Mouse (Mus musculus) embryonic facial prominence, embryonic 13.5 days (tissue): ENCODE data around the gene Casz1. TPM values are rescaled to one million over a fixed set of nuclear protein-coding genes. Genes with fewer than 3 reads are reported as not detected.

Experiments
- ATAC-seq: fragments of 200-750 bp; cut with Nextera tagmentation; 2 replicates; pipeline ENCODE4 v1.8.0; 2017; ENCODE audit warnings: low read depth; ENCODE audit not compliant: insufficient number of reproducible peaks, insufficient read depth, low FRiP score, low TSS enrichment
- H3K27ac ChIP-seq: fragments of 300-500 bp; sonication (generic); 2 replicates; pipeline ENCODE4 v1.5.1; 2015; ENCODE audit warnings: moderate library complexity, mild to moderate bottlenecking, inconsistent platforms
- H3K27me3 ChIP-seq: fragments of 300-500 bp; sonication (generic); 2 replicates; pipeline ENCODE4 v1.6.1; 2015; ENCODE audit warnings: mild to moderate bottlenecking, inconsistent platforms
- H3K36me3 ChIP-seq: fragments of 300-500 bp; sonication (generic); 2 replicates; pipeline ENCODE4 v1.6.1; 2015; ENCODE audit warnings: mild to moderate bottlenecking, inconsistent platforms
- H3K4me1 ChIP-seq: fragments of 300-500 bp; sonication (generic); 2 replicates; pipeline ENCODE4 v1.6.1; 2015; ENCODE audit warnings: inconsistent platforms
- H3K4me2 ChIP-seq: fragments of 300-500 bp; sonication (generic); 2 replicates; pipeline ENCODE4 v1.6.1; 2015; ENCODE audit warnings: moderate library complexity, mild to moderate bottlenecking, inconsistent platforms
- H3K4me3 ChIP-seq: fragments of 300-500 bp; sonication (generic); 2 replicates; pipeline ENCODE4 v1.5.1; 2015; ENCODE audit warnings: mild to moderate bottlenecking, inconsistent platforms
- H3K9ac ChIP-seq: fragments of 300-500 bp; sonication (generic); 2 replicates; pipeline ENCODE4 v1.6.1; 2015; ENCODE audit warnings: mild to moderate bottlenecking, inconsistent platforms
- H3K9me3 ChIP-seq: fragments of 300-500 bp; sonication (generic); 2 replicates; pipeline ENCODE4 v1.6.1; 2016; ENCODE audit warnings: inconsistent platforms
- WGBS: fragments of 180-500 bp; shearing (Covaris S2); methylation state at CpG from one replicate; pipeline ENCODE4 v1.1.7; 2015; ENCODE audit warnings: mixed read lengths; 5-methylcytosine and 5-hydroxymethylcytosine counted together
- polyA plus RNA-seq: library from polyadenylated mRNA; unstranded; fragments of >200 nt; fragmentation: Nextera tagmentation; extraction: Ambion mirVana; gene quantifications from 2 replicates; pipeline ENCODE4 v1.2.1, GENCODE M21; 2015

Gene Casz1
- polyA plus RNA-seq, 1 experiment from 2014 or later, result 4.2 TPM

DNA sequence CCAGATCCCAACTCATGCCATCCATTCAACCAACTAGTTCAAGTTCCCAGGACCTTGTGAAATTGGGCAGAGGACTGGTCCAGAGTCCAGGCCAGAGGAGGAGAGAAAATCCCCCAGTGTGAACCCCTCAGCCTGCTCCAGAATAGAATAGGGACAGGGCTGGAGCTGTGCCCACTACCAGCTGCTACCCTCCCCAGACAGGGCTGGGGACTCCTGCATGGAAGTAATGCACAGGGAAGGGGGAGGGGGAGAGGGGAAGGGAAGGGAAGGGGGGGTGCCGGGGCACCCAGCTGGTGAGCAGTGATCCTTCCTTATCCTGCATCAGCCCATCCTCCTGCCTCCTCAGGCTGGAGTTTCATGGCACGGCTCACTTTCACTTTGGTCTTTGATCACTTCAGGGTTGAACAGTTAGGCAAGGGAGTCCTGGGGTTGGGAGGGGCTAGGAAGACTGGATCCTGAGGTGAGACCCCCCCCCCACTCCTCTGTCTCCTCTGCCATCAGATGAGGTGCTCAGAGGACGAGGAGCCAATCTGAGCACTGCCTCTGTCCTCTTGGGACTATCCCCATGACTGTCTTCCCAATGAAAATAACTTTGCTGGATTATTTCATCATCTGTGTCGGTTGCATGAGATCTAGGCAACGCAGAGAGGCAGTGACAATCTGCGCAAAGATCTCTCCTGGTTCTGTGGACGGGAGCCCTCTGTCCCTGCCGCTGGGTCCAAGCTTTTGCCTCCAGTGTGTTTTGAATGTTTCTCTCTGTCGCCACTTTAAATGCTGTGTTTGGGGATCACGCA lies 28.6 kb upstream of the Casz1 start:
- peaks cover 20% of the 10 kb centered on the region for H3K4me1 ChIP-seq
- H3K4me2 ChIP-seq, result no peak overlapping the region
- 51% methylated on average over 10 of the region's 10 CpGs for WGBS
- no peak for ATAC-seq
- no peaks in the 10 kb centered on the region for H3K9me3 ChIP-seq
- H3K9ac ChIP-seq, result no peak overlapping the region
- H3K27me3 ChIP-seq, result peaks cover 65% of the 10 kb centered on the region
- no peak overlapping the region for H3K4me3 ChIP-seq
- H3K36me3 ChIP-seq, result no peaks in the 10 kb centered on the region
- no peak overlapping the region for H3K27ac ChIP-seq

DNA sequence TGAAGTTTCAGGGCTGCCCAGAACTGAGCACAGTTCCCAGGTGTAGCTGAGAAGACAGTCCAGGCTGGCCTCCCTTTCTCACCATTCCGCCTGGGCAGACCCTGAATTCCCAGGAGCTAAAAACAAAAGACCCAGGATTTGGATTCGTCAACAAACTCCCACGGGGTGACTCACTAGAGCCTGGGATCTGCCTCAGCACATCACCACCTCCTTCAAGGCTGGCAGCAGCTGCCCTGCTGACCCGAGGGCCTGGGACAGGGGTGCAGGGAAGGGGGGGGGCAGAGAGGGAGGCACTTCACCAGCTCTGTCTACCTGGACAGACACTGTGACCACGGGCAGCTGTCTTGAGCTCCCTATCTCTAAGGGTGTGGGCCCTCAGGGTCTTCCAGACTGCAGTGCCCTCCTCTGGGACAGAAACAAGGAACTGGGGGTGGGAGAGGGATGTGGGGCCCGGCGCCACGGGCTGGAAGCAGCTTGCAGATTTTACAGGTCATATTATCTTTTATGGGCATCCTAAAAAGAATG lies 24.1 kb upstream of the Casz1 start:
- Histone ChIP-seq H3K4me3 (no peak overlapping the region), H3K27me3 (peaks cover 24% of the 10 kb centered on the region), H3K4me2 (no peak overlapping the region), H3K36me3 (no peaks in the 10 kb centered on the region), H3K27ac (no peak overlapping the region), H3K4me1 (peaks cover 10% of the 10 kb centered on the region; the same call in 1 of the 2 replicates), H3K9ac (no peak overlapping the region), H3K9me3 (no peaks in the 10 kb centered on the region)
- 38% methylated on average over 8 of the region's 8 CpGs for WGBS
- no peak for ATAC-seq

DNA sequence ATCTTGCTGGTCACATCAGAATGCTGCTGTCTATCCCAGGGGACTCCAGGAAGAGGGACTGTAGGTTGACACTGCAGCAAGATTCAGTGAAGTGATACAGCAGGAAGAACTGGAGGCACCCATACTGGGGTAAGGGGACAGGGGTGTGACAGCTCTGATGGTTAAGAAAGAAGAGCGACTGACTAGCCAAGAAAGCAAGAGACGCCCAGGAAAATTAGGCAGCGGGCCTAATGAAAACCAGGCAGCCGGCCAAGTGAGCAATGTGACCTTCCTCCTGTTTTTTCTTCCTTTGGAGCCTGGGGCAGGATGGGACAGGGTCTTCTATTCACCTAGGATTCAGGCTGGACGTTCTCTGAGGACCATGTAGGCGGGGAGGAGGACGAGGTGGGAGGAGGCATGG lies 22.7 kb upstream of the Casz1 start:
- H3K9ac ChIP-seq, result no peak overlapping the region
- H3K4me2 ChIP-seq, result no peak overlapping the region
- peaks cover 6% of the 10 kb centered on the region for H3K4me1 ChIP-seq
- peaks cover 20% of the 10 kb centered on the region for H3K27me3 ChIP-seq
- H3K27ac ChIP-seq, result no peak overlapping the region
- WGBS, result 49% methylated on average over 7 of the region's 7 CpGs
- H3K4me3 ChIP-seq, result no peak overlapping the region
- H3K9me3 ChIP-seq, result no peaks in the 10 kb centered on the region
- no peak for ATAC-seq
- H3K36me3 ChIP-seq, result no peaks in the 10 kb centered on the region

DNA sequence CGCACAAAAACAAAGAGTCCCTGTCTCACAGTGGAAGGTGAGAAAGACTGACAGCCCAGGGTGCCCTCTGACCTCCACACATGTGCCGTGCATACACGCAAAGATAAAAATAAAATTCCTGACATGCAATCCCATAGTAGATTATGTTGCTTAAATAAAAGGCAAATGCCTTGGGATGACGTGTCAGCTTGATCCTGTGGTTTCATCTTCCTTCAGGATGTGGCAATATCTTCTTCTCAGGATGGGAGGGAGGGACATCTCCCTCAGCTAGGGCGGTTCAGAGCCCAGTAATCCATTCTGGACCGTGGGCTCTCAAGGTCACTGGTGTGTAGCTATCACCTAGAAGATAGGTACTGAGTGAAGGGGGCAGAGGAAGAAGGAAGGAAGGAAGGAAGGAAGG lies 21.3 kb upstream of the Casz1 start:
- peaks cover 6% of the 10 kb centered on the region for H3K4me1 ChIP-seq
- H3K27ac ChIP-seq, result no peak overlapping the region
- H3K36me3 ChIP-seq, result no peaks in the 10 kb centered on the region
- no peak for ATAC-seq
- H3K4me2 ChIP-seq, result no peak overlapping the region
- 73% methylated on average over 6 of the region's 6 CpGs for WGBS
- H3K27me3 ChIP-seq, result peaks cover 27% of the 10 kb centered on the region
- H3K4me3 ChIP-seq, result no peak overlapping the region
- H3K9me3 ChIP-seq, result no peaks in the 10 kb centered on the region
- H3K9ac ChIP-seq, result no peak overlapping the region

DNA sequence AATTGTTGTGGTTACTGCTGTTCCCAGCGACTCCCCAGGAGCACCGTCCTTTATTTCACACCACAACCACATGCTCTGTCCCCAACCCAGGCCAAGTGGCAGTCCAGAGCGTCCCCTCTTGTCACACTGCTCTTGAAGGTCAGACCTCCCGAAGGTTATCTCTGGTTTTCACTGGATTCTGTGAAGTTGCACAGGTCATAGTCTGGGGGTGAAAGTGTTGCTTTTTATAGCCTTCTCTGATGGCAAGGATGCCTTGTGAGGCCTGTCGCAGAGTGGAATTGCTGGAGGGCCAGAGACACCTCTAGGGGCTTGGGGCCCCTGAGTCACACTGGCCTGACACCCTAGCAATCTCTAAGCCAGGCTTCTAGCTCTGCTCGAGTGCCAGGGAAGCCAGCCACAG lies 20.5 kb upstream of the Casz1 start:
- Histone ChIP-seq H3K27ac (no peak overlapping the region), H3K9ac (no peak overlapping the region), H3K4me2 (no peak overlapping the region), H3K36me3 (no peaks in the 10 kb centered on the region), H3K4me1 (peaks cover 6% of the 10 kb centered on the region), H3K9me3 (no peaks in the 10 kb centered on the region), H3K4me3 (no peak overlapping the region), H3K27me3 (peaks cover 24% of the 10 kb centered on the region)
- ATAC-seq, result no peak
- 75% methylated on average over 6 of the region's 6 CpGs for WGBS

DNA sequence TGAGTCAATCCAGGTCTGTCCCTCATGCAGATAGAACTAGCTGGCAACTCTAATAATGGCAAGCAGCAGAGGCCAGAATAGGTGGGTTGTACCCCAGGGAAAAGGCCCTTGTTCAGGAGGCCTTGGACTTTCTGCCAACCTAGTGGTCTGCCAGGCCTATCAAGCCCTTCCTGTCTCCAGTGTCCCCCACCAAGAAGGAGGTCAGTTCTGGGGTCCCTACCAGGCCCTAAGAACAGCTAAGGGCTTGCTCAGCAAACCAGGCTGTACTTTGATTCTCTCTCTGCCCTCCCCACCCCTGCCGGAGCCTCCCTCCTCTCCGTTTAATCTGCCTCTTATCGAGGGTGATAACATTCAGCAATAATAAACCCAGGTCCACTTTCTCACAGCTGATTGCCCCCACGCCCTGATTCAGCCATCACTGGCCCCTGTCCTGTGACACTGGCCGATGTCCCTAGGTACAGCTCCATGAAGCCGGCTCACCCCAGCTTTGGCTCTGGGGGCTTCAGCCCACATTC lies 19.1 kb upstream of the Casz1 start:
- 85% methylated on average over 6 of the region's 6 CpGs for WGBS
- Histone ChIP-seq H3K4me3 (no peak overlapping the region), H3K4me2 (no peak overlapping the region), H3K4me1 (peaks cover 6% of the 10 kb centered on the region), H3K27me3 (peaks cover 33% of the 10 kb centered on the region), H3K27ac (no peak overlapping the region), H3K36me3 (no peaks in the 10 kb centered on the region), H3K9ac (no peak overlapping the region), H3K9me3 (no peaks in the 10 kb centered on the region)
- no peak for ATAC-seq

DNA sequence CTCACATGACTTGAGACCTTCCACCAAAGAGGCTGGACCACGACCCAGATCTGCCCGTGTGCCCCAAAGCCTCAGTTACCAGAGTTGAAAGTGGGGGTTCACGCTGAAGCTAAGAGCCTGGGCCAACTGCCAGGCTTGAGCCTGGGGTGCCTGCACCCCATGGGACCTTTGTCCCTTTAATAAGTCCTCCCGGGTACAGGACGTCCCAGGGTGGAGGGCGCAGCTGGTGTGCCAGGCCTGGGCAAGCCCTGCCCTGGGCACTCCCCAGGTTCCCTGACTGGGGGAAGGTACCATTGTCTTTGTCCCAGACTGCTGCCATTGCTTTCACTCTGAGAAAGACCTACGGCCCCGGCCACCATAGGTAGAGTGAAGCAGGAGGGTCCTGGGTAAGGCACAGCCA lies 18.2 kb upstream of the Casz1 start:
- Histone ChIP-seq H3K9ac (no peak overlapping the region), H3K27ac (no peak overlapping the region), H3K36me3 (no peaks in the 10 kb centered on the region), H3K4me2 (no peak overlapping the region; the same call in 1 of the 2 replicates), H3K4me1 (peaks cover 6% of the 10 kb centered on the region; the same call in 1 of the 2 replicates), H3K4me3 (no peak overlapping the region), H3K27me3 (peaks cover 40% of the 10 kb centered on the region), H3K9me3 (no peaks in the 10 kb centered on the region)
- ATAC-seq, result no peak
- WGBS, result 68% methylated on average over 8 of the region's 8 CpGs

DNA sequence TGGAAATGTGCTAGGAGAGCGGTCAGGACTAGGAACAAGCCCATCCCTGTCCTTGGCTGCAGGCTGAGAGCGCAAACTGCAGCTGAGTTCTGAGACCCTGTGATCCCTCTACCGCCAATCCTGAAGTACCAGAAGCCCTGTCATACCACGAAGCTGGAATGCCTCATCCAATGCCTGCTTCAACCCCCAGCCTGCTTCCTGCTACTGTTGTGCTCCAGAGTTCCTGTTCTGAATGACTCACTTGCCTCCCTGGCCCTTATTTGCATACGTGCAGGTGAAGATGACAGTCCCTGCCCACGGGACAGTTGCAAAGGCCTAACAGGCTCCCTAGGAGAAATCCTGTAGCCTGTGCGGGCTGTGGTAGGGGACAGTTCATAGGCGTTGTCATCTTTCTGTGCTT lies 13.3 kb upstream of the Casz1 start:
- Histone ChIP-seq H3K9ac (no peak overlapping the region), H3K4me2 (no peak overlapping the region), H3K4me3 (no peak overlapping the region), H3K36me3 (no peaks in the 10 kb centered on the region), H3K4me1 (peaks cover 2% of the 10 kb centered on the region; the same call in 1 of the 2 replicates), H3K27ac (no peak overlapping the region), H3K9me3 (no peaks in the 10 kb centered on the region), H3K27me3 (peaks cover 66% of the 10 kb centered on the region)
- ATAC-seq, result no peak
- WGBS, result 74% methylated on average over 8 of the region's 8 CpGs

DNA sequence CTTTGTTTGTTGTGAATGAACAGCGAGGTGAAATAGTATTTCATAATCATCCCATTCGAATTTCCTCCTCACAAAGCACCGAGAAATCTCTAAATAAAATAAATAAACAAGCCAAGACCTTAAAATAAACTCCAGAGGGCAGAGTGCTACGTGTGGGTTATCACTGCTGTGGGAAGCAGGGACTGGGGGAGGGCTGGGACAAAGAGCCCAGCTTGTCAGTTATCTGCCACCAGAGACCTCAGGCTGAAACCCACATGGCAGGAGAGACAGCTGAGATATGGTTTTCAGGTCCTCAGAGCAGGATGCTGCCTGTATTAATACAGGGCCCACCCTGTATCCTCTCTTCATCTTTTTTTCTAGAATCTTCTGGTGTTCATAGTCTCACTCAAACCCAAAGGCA lies 9.2 kb upstream of the Casz1 start:
- no peak overlapping the region for H3K9ac ChIP-seq
- H3K4me1 ChIP-seq, result peaks cover 3% of the 10 kb centered on the region; the same call in 1 of the 2 replicates
- H3K4me3 ChIP-seq, result no peak overlapping the region
- H3K4me2 ChIP-seq, result no peak overlapping the region
- H3K9me3 ChIP-seq, result no peaks in the 10 kb centered on the region
- H3K27me3 ChIP-seq, result peaks cover 63% of the 10 kb centered on the region
- ATAC-seq, result no peak
- WGBS, result 50% methylated on average over 4 of the region's 4 CpGs
- no peak overlapping the region for H3K27ac ChIP-seq
- H3K36me3 ChIP-seq, result no peaks in the 10 kb centered on the region

DNA sequence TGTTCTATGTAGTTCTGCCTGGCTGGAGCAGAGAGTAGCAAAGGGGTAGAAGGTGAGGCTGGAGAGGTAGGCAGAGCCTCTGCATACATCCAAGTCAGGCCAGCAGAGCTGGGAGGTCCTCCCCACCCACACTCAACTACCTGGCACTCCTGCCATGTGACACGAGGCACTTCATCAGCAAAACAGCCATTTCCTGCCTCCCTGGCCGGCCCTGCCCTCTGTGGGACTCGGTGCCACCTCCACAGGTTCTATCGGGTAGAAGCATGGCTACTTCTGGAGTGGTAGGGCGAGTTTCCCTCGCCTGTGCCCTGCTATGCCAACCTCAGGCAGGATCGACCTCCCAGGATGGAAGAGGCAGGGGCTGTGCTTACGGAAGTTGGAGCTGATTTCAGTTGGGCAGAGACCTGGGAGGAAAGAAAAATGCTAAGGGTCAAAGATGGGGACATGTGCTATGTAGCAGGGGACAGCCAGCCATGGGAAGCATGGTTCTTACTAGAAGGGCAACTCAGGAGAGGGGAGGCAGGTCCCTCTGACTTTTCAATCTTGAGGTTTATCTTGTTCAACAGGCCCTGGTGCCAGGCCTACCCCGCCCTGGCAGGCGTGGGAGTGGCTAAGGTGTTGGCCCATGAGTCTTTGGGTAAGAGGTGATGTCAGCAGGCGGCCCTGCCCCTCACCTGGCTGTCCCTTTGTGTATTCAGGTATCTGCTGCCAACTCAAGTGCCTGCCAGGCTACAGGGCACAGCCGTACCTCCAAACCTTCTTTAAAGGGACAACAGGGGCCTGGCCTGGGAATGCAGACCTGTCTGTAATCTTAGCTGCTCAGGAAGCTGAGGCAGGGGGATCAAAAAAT lies 6.5 kb upstream of the Casz1 start:
- H3K4me3 ChIP-seq, result no peak overlapping the region
- no peak overlapping the region for H3K9ac ChIP-seq
- no peak overlapping the region for H3K27ac ChIP-seq
- no peak for ATAC-seq
- peaks cover 3% of the 10 kb centered on the region; the same call in 1 of the 2 replicates for H3K4me1 ChIP-seq
- WGBS, result 73% methylated on average over 12 of the region's 12 CpGs
- no peaks in the 10 kb centered on the region for H3K36me3 ChIP-seq
- H3K9me3 ChIP-seq, result no peaks in the 10 kb centered on the region
- peaks cover 73% of the 10 kb centered on the region for H3K27me3 ChIP-seq
- no peak overlapping the region for H3K4me2 ChIP-seq

DNA sequence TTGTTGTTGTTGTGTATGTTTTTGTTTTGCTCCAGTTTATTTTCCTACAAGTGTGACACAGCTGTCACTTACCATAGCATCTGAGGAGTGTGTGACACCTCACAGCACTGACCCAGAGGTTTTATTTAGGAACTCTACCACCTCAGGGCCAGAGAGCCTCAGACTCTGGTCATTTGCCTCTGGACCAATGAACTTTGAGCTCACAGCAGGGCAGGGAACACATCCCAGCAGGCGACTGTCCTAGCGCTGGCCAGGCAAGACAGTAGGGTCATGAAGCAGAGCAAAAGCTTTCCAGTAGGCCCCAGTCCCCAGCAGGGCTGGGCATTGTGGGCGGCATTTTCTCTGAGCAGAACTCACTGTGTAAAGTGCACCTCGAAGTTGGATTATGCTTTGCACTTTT lies 1.2 kb upstream of the Casz1 start:
- Histone ChIP-seq H3K27ac (no peak overlapping the region), H3K27me3 (peaks cover 88% of the 10 kb centered on the region)

More for the DNA sequence above, 1.2 kb upstream of the Casz1 start:
- H3K4me2 ChIP-seq, result no peak overlapping the region
- no peak overlapping the region for H3K4me3 ChIP-seq
- H3K9me3 ChIP-seq, result no peaks in the 10 kb centered on the region
- peaks cover 33% of the 10 kb centered on the region for H3K4me1 ChIP-seq
- H3K36me3 ChIP-seq, result no peaks in the 10 kb centered on the region
- no peak overlapping the region for H3K9ac ChIP-seq
- no peak for ATAC-seq
- WGBS, result 27% methylated on average over 4 of the region's 4 CpGs
